Mouse (Mus musculus): ENCODE measurements around the gene Erbb3. TPM values are rescaled to one million over a fixed set of nuclear protein-coding genes. Genes with fewer than 3 reads are reported as not detected.

Gene Erbb3
- total and polyA plus RNA-seq, 3 experiments, result 0.29 to 0.39 TPM; not detected in 1

Other genes starting within 250 kb of the Erbb3 start
- 6.8 and 7.7 TPM in 2 replicates for gene Coq10a, start 220.7 kb downstream of the Erbb3 start, total RNA-seq (2012; rRNA removed)
- 10 to 100 TPM in 1 of 2 experiments, not detected in 1; 14.1 TPM for gene Coq10a, start 220.7 kb downstream of the Erbb3 start, polyA plus RNA-seq (2012; ENCODE audit: insufficient read depth in 1 of 2, insufficient read length in 2 of 2, low read depth in 1 of 2, low replicate concordance in 2 of 2, missing spikeins in 1 of 2)
- 9.5 and 10.0 TPM in 2 replicates for gene Ankrd52, start 212.5 kb downstream of the Erbb3 start, total RNA-seq (2012; rRNA removed)
- gene Ankrd52, start 212.5 kb downstream of the Erbb3 start, polyA plus RNA-seq (2012; ENCODE audit: insufficient read depth in 1 of 2, insufficient read length in 2 of 2, low read depth in 1 of 2, low replicate concordance in 2 of 2, missing spikeins in 1 of 2), result 10 to 100 TPM in 1 of 2 experiments, not detected in 1; 39.9 TPM
- not detected in 2 replicates for gene Slc39a5, start 188.4 kb downstream of the Erbb3 start, total RNA-seq (2012; rRNA removed)
- gene Slc39a5, start 188.4 kb downstream of the Erbb3 start, polyA plus RNA-seq (2012; ENCODE audit: insufficient read depth in 1 of 2, insufficient read length in 2 of 2, low read depth in 1 of 2, low replicate concordance in 2 of 2, missing spikeins in 1 of 2), result not detected
- 33.7 and 39.9 TPM in 2 replicates for gene Nabp2, start 178.2 kb downstream of the Erbb3 start, total RNA-seq (2012; rRNA removed)
- gene Nabp2, start 178.2 kb downstream of the Erbb3 start, polyA plus RNA-seq (2012; ENCODE audit: insufficient read depth in 1 of 2, insufficient read length in 2 of 2, low read depth in 1 of 2, low replicate concordance in 2 of 2, missing spikeins in 1 of 2), result 100 to 1,000 TPM; 166 to 249 TPM
- gene Rnf41, start 178.0 kb downstream of the Erbb3 start, total RNA-seq (2012; rRNA removed), result 25.4 and 28.1 TPM in 2 replicates
- gene Rnf41, start 178.0 kb downstream of the Erbb3 start, polyA plus RNA-seq (2012; ENCODE audit: insufficient read depth in 1 of 2, insufficient read length in 2 of 2, low read depth in 1 of 2, low replicate concordance in 2 of 2, missing spikeins in 1 of 2), result 10 to 100 TPM in 1 of 2 experiments, not detected in 1; 27.4 TPM
- 22.3 and 24.8 TPM in 2 replicates for gene Smarcc2, start 130.4 kb downstream of the Erbb3 start, total RNA-seq (2012; rRNA removed)
- 100 to 1,000 TPM in 1 of 2 experiments, 10 to 100 TPM in 1; 68.8 to 226 TPM for gene Smarcc2, start 130.4 kb downstream of the Erbb3 start, polyA plus RNA-seq (2012; ENCODE audit: insufficient read depth in 1 of 2, insufficient read length in 2 of 2, low read depth in 1 of 2, low replicate concordance in 2 of 2, missing spikeins in 1 of 2)
- gene Myl6, start 95.5 kb downstream of the Erbb3 start, total RNA-seq (2012; rRNA removed), result 560 and 589 TPM in 2 replicates
- gene Myl6, start 95.5 kb downstream of the Erbb3 start, polyA plus RNA-seq (2012; ENCODE audit: insufficient read depth in 1 of 2, insufficient read length in 2 of 2, low read depth in 1 of 2, low replicate concordance in 2 of 2, missing spikeins in 1 of 2), result 100 to 1,000 TPM in 1 of 2 experiments, not detected in 1; 399 TPM
- gene Myl6b, start 91.0 kb downstream of the Erbb3 start, total RNA-seq (2012; rRNA removed), result 1.8 and 2.6 TPM in 2 replicates
- 10 to 100 TPM in 1 of 2 experiments, not detected in 1; 18.8 TPM for gene Myl6b, start 91.0 kb downstream of the Erbb3 start, polyA plus RNA-seq (2012; ENCODE audit: insufficient read depth in 1 of 2, insufficient read length in 2 of 2, low read depth in 1 of 2, low replicate concordance in 2 of 2, missing spikeins in 1 of 2)
- 35.1 and 35.9 TPM in 2 replicates for gene Esyt1, start 63.8 kb downstream of the Erbb3 start, total RNA-seq (2012; rRNA removed)
- gene Esyt1, start 63.8 kb downstream of the Erbb3 start, polyA plus RNA-seq (2012; ENCODE audit: insufficient read depth in 1 of 2, insufficient read length in 2 of 2, low read depth in 1 of 2, low replicate concordance in 2 of 2, missing spikeins in 1 of 2), result 10 to 100 TPM; 53.4 to 57.0 TPM
- gene Zc3h10, start 41.9 kb downstream of the Erbb3 start, total RNA-seq (2012; rRNA removed), result 14.2 and 14.6 TPM in 2 replicates
- gene Zc3h10, start 41.9 kb downstream of the Erbb3 start, polyA plus RNA-seq (2012; ENCODE audit: insufficient read depth in 1 of 2, insufficient read length in 2 of 2, low read depth in 1 of 2, low replicate concordance in 2 of 2, missing spikeins in 1 of 2), result 10 to 100 TPM in 1 of 2 experiments, not detected in 1; 17.3 TPM
- gene Rpl41, start 40.3 kb downstream of the Erbb3 start, total RNA-seq (2012; rRNA removed), result 6,649 and 6,931 TPM in 2 replicates
- gene Rpl41, start 40.3 kb downstream of the Erbb3 start, polyA plus RNA-seq (2012; ENCODE audit: insufficient read depth in 1 of 2, insufficient read length in 2 of 2, low read depth in 1 of 2, low replicate concordance in 2 of 2, missing spikeins in 1 of 2), result over 10,000 TPM in 1 of 2 experiments, 100 to 1,000 TPM in 1; 274 to 10,905 TPM
- gene Pa2g4, start 23.7 kb downstream of the Erbb3 start, total RNA-seq (2012; rRNA removed), result 232 and 235 TPM in 2 replicates
- gene Pa2g4, start 23.7 kb downstream of the Erbb3 start, polyA plus RNA-seq (2012; ENCODE audit: insufficient read depth in 1 of 2, insufficient read length in 2 of 2, low read depth in 1 of 2, low replicate concordance in 2 of 2, missing spikeins in 1 of 2), result 100 to 1,000 TPM; 298 to 663 TPM
- 2,338 and 2,523 TPM in 2 replicates for gene Rps26, start 37.1 kb upstream of the Erbb3 start, total RNA-seq (2012; rRNA removed)
- gene Rps26, start 37.1 kb upstream of the Erbb3 start, polyA plus RNA-seq (2012; ENCODE audit: insufficient read depth in 1 of 2, insufficient read length in 2 of 2, low read depth in 1 of 2, low replicate concordance in 2 of 2, missing spikeins in 1 of 2), result 1,000 to 10,000 TPM in 1 of 2 experiments, not detected in 1; 2,530 TPM
- not detected in 2 replicates for gene Ikzf4, start 56.3 kb upstream of the Erbb3 start, total RNA-seq (2012; rRNA removed)
- gene Ikzf4, start 56.3 kb upstream of the Erbb3 start, polyA plus RNA-seq (2012; ENCODE audit: insufficient read depth in 1 of 2, insufficient read length in 2 of 2, low read depth in 1 of 2, low replicate concordance in 2 of 2, missing spikeins in 1 of 2), result under 1 TPM in 1 of 2 experiments, not detected in 1; 0.03 TPM
- gene Suox, start 84.4 kb upstream of the Erbb3 start, total RNA-seq (2012; rRNA removed), result 4.7 and 4.9 TPM in 2 replicates
- gene Suox, start 84.4 kb upstream of the Erbb3 start, polyA plus RNA-seq (2012; ENCODE audit: insufficient read depth in 1 of 2, insufficient read length in 2 of 2, low read depth in 1 of 2, low replicate concordance in 2 of 2, missing spikeins in 1 of 2), result 1 to 10 TPM in 1 of 2 experiments, not detected in 1; 7.2 TPM
- 16.2 and 18.7 TPM in 2 replicates for gene Rab5b, start 106.6 kb upstream of the Erbb3 start, total RNA-seq (2012; rRNA removed)
- gene Rab5b, start 106.6 kb upstream of the Erbb3 start, polyA plus RNA-seq (2012; ENCODE audit: insufficient read depth in 1 of 2, insufficient read length in 2 of 2, low read depth in 1 of 2, low replicate concordance in 2 of 2, missing spikeins in 1 of 2), result 10 to 100 TPM; 23.3 to 45.7 TPM
- 0.13 and 0.15 TPM in 2 replicates for gene Pmel, start 114.5 kb upstream of the Erbb3 start, total RNA-seq (2012; rRNA removed)
- gene Pmel, start 114.5 kb upstream of the Erbb3 start, polyA plus RNA-seq (2012; ENCODE audit: insufficient read depth in 1 of 2, insufficient read length in 2 of 2, low read depth in 1 of 2, low replicate concordance in 2 of 2, missing spikeins in 1 of 2), result under 1 TPM in 1 of 2 experiments, not detected in 1; 0.45 TPM
- 34.2 and 40.5 TPM in 2 replicates for gene Cdk2, start 115.4 kb upstream of the Erbb3 start, total RNA-seq (2012; rRNA removed)
- gene Cdk2, start 115.4 kb upstream of the Erbb3 start, polyA plus RNA-seq (2012; ENCODE audit: insufficient read depth in 1 of 2, insufficient read length in 2 of 2, low read depth in 1 of 2, low replicate concordance in 2 of 2, missing spikeins in 1 of 2), result 10 to 100 TPM in 1 of 2 experiments, not detected in 1; 72.4 TPM
- 0.69 and 1.0 TPM in 2 replicates for gene Dgka, start 155.2 kb upstream of the Erbb3 start, total RNA-seq (2012; rRNA removed)
- 1 to 10 TPM in 1 of 2 experiments, not detected in 1; 3.5 TPM for gene Dgka, start 155.2 kb upstream of the Erbb3 start, polyA plus RNA-seq (2012; ENCODE audit: insufficient read depth in 1 of 2, insufficient read length in 2 of 2, low read depth in 1 of 2, low replicate concordance in 2 of 2, missing spikeins in 1 of 2)
- gene Pym1, start 158.2 kb upstream of the Erbb3 start, total RNA-seq (2012; rRNA removed), result 64.2 and 77.4 TPM in 2 replicates
- gene Pym1, start 158.2 kb upstream of the Erbb3 start, polyA plus RNA-seq (2012; ENCODE audit: insufficient read depth in 1 of 2, insufficient read length in 2 of 2, low read depth in 1 of 2, low replicate concordance in 2 of 2, missing spikeins in 1 of 2), result 100 to 1,000 TPM in 1 of 2 experiments, not detected in 1; 107 TPM
- gene Mmp19, start 201.3 kb upstream of the Erbb3 start, total RNA-seq (2012; rRNA removed), result 0.08 and 0.10 TPM in 2 replicates
- gene Mmp19, start 201.3 kb upstream of the Erbb3 start, polyA plus RNA-seq (2012; ENCODE audit: insufficient read depth in 1 of 2, insufficient read length in 2 of 2, low read depth in 1 of 2, low replicate concordance in 2 of 2, missing spikeins in 1 of 2), result under 1 TPM in 1 of 2 experiments, not detected in 1; 0.36 TPM
- 22.2 and 27.7 TPM in 2 replicates for gene Dnajc14, start 214.4 kb upstream of the Erbb3 start, total RNA-seq (2012; rRNA removed)
- 10 to 100 TPM in 1 of 2 experiments, not detected in 1; 36.7 TPM for gene Dnajc14, start 214.4 kb upstream of the Erbb3 start, polyA plus RNA-seq (2012; ENCODE audit: insufficient read depth in 1 of 2, insufficient read length in 2 of 2, low read depth in 1 of 2, low replicate concordance in 2 of 2, missing spikeins in 1 of 2)
- 2.2 and 3.1 TPM in 2 replicates for gene Tmem198b, start 214.7 kb upstream of the Erbb3 start, total RNA-seq (2012; rRNA removed)
- 1 to 10 TPM in 1 of 2 experiments, not detected in 1; 8.6 TPM for gene Tmem198b, start 214.7 kb upstream of the Erbb3 start, polyA plus RNA-seq (2012; ENCODE audit: insufficient read depth in 1 of 2, insufficient read length in 2 of 2, low read depth in 1 of 2, low replicate concordance in 2 of 2, missing spikeins in 1 of 2)
- 100 and 103 TPM in 2 replicates for gene Sarnp, start 227.7 kb upstream of the Erbb3 start, total RNA-seq (2012; rRNA removed)
- gene Sarnp, start 227.7 kb upstream of the Erbb3 start, polyA plus RNA-seq (2012; ENCODE audit: insufficient read depth in 1 of 2, insufficient read length in 2 of 2, low read depth in 1 of 2, low replicate concordance in 2 of 2, missing spikeins in 1 of 2), result 1,000 to 10,000 TPM in 1 of 2 experiments, 100 to 1,000 TPM in 1; 189 to 1,007 TPM
- gene Ormdl2, start 232.0 kb upstream of the Erbb3 start, total RNA-seq (2012; rRNA removed), result 90.7 and 100 TPM in 2 replicates
- gene Ormdl2, start 232.0 kb upstream of the Erbb3 start, polyA plus RNA-seq (2012; ENCODE audit: insufficient read depth in 1 of 2, insufficient read length in 2 of 2, low read depth in 1 of 2, low replicate concordance in 2 of 2, missing spikeins in 1 of 2), result 100 to 1,000 TPM; 114 to 278 TPM

All from MEL (cell line).